Mouse (Mus musculus) layer of hippocampus, adult 9-10 months (tissue): ENCODE measurements around the gene Vill.

Experiments used
- DNase-seq: peaks from one replicate; pipeline ENCODE4 v3.0.0; 2022; ENCODE audit warnings: low spot score

The Vill gene

GRCm38 (mm10) chr9:119114911-119115310 lies 62.3 kb downstream of the Vill start:
- DNase-seq: no peak

- no peak for DNase-seq
These were observed 67.0 kb downstream of the Vill start for GRCm38 (mm10) chr9:119119409-119120167.

- DNase-seq: no peak
These were observed 67.6 kb downstream of the Vill start for GRCm38 (mm10) chr9:119120168-119120560.
